Mouse (Mus musculus) thymus, postnatal 0 days (tissue): ENCODE data around the gene Prox1. TPM values are rescaled to one million over a fixed set of nuclear protein-coding genes. Genes with fewer than 3 reads are reported as not detected.

Experiments used
- DNase-seq: peaks from one replicate; pipeline ENCODE4 v3.0.0-alpha.2; 2015; ENCODE audit warnings: low spot score
- polyA plus RNA-seq: library from polyadenylated mRNA; unstranded; fragments of >200 nt; fragmentation: Nextera tagmentation; extraction: Ambion mirVana; gene quantifications from 2 replicates; pipeline ENCODE4 v1.2.1, GENCODE M21; 2015

The Prox1 gene
- polyA plus RNA-seq, 1 experiment from 2014 or later, result 0.12 TPM

DNA sequence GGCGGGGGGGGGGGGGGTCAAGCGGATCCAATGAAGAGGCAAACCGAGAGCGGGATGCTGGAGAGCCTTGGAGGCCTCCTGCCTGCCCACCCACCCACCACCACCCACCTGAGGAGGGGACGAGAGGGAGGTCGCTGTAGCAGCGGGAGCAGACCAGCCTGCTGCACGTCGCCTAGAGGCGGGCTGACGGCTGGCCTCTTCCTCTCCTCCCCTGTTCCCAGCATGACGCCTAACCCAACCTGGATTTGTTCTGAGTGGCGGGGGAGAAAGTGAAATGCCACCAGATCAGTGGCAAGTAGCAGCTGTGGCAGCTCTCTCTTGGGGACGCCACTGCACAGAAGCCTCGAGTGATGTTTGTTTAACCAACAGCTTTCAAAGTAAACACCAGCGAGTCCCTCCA, 3.1 kb upstream of the Prox1 start:
- no peak for DNase-seq

GRCm38 (mm10) chr1:190172979-190173461, 2.5 kb upstream of the Prox1 start:
- DNase-seq, result no peak

GRCm38 (mm10) chr1:190172311-190172978, 1.9 kb upstream of the Prox1 start:
- no peak for DNase-seq

- no peak for DNase-seq
These were observed 1.2 kb upstream of the Prox1 start for GRCm38 (mm10) chr1:190171750-190172149.

GRCm38 (mm10) chr1:190171341-190171740, 827 bp upstream of the Prox1 start:
- DNase-seq, result no peak

GRCm38 (mm10) chr1:190170819-190171216, 304 bp upstream of the Prox1 start:
- DNase-seq, result no peak

- no peak for DNase-seq
These were observed 1.5 kb downstream of the Prox1 start for GRCm38 (mm10) chr1:190168761-190169671.

GRCm38 (mm10) chr1:190168115-190168514, 2.4 kb downstream of the Prox1 start:
- no peak for DNase-seq

GRCm38 (mm10) chr1:190167609-190168008, 2.9 kb downstream of the Prox1 start:
- no peak for DNase-seq

GRCm38 (mm10) chr1:190165511-190165910, 5.0 kb downstream of the Prox1 start:
- DNase-seq, result no peak

DNA sequence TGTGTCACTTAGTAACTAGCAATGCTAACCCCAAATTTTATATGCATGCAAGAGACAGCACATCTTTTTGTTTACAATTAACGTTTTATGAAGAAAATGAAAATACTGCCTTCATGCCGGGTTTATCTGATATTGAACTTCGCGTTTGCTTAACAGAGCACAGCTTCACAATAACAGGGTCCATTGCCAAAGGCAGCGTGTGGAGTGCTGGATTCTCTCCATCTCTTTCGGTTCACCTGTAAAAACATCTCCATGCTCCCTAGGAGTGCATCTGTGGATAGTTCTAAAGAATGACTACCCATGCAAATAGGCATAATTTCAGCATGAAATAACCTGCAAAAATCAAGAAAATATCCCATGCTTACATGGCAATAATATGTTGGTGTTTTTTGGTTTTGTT, 7.0 kb downstream of the Prox1 start:
- DNase-seq, result no peak

GRCm38 (mm10) chr1:190161708-190162465, 8.6 kb downstream of the Prox1 start:
- no peak for DNase-seq

GRCm38 (mm10) chr1:190161288-190161687, 9.2 kb downstream of the Prox1 start:
- no peak for DNase-seq

DNA sequence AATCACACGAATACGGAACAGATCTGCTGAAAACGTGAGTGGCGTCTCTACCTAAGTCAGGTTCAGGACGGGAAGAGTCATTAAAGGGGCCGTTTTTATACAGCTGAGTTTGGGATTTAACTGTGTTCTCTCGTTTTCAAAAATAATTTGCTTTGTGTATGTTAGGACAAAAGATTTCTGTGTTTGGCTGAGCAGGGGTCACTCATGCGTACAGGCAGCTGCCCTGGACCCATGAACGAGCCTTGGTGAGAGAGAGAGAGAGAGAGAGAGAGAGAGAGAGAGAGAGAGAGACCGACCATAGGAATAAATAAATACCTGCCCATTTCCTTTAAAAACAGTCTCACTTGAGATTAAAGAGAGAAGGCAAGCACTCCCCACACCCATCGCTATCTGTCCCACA, 11.1 kb downstream of the Prox1 start:
- DNase-seq, result no peak

GRCm38 (mm10) chr1:190155751-190156150, 14.8 kb downstream of the Prox1 start:
- DNase-seq, result no peak

DNA sequence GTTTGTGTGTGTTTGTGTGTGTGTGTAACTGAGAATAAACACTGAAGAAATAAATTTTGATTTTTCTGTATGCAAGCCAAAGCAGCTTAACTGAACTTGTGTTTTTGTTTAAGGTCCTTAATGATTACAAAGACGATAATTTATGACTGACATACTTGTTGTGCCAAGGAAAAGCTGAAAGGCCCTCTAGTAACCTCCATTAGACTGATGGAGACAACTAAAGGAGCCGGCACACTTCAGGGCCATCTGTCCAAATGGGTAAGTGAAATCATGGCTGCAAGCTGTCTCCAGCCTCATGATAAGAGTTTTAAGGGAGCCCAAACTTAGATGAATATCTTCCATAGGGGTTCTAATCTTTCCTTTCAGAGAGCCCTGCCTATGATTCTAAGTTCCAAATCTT, 15.5 kb downstream of the Prox1 start:
- DNase-seq, result no peak

GRCm38 (mm10) chr1:190154292-190154691, 16.2 kb downstream of the Prox1 start:
- DNase-seq, result no peak

DNA sequence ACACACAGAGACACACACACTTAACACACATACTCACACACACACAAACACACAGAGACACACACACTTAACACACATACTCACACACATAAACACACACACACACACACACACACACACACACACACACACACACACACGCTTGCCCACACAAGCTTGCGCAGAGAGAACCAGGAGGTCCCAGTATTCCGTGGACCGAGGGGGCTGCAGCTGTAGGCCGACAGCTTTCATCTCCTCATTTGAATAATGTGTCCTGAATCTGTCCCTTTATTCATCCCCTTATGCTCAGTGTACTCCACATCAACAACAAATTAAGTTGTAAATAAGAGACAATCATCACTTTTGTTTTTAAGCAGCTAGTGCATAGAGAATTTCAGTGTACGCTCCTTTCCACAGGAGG, 17.9 kb downstream of the Prox1 start:
- DNase-seq, result no peak

DNA sequence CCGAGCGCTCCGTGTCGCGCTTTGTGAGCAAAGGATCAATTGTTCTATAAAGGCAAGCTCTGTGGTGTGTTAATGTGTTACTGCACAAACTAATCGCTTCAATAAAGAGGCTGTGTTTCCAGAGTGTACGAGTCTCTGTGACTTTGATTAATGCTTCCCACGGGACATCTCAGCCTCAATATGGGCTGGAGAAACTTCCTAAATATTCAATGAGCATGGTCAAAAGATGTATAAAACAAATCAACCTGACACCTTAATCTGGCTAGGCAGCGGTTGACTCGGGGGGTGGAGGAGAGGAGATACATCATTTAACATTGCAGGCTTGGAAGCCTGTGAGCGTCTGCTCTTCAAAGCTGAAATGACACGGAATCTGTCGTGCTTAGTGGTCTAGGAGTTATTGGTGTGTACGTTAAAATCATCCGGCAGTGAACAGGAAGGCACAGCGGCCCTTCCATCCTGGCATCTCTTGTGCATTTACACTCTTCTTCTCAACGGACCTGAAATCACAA, 21.2 kb downstream of the Prox1 start:
- DNase-seq, result no peak

GRCm38 (mm10) chr1:190148661-190149232, 21.8 kb downstream of the Prox1 start:
- no peak for DNase-seq

DNA sequence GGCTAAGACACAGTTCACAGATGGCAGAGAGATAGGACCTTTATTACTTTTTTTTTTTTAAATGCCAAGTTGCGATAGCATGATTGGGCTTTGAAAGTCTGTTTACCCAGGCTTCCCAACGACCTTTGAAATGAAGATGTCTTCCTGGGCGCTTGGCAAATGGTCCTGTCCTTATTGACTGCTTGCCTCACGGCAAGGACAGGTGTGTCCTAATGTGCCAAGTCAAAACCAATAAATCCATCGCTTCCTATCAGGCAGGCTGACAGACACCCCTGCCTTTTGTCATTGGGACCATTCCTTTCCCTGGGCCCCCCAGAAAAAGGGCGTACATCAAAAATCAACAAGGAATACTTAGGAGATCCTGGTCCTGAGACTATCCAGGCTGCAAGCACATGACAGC, 22.7 kb downstream of the Prox1 start:
- no peak for DNase-seq
